Mouse (Mus musculus): ENCODE data around the gene Arl6ip6.

DNA sequence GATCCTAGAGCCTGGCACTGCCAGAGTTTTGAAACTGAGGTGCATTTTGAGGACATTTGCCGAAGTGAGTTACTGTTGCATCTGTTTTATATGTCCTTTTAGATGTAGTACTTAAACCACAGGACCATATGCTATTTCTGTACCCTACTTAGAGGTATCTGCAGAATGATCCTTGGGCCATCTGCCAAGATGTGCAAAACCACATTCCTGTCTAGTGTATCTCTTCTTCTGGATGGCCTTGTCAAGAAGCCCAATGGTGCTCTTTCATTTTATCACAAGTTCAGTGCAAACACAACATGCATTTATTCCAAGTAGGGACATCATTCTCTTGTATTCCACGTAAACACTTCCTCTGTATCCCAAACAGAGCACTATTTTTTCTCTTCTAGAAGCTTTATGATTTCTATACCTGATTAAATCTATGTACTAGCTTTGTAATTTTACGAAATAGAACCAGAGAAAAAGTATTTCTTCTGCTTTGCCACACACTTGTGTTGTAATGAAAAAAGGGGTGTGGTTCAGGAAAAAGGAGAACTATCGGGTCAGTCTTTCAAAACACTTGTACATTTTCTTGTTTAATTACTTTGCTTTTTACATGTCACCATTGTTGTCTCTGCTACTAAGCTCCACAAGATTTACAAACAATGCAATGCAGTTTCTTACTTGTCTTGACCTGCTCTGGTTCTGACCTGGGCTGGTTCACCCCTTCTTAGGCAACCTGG is 8.8 kb downstream of the Arl6ip6 start:
- no peak for TF ChIP-seq POLR2A (IDR thresholded peaks at IDR 0.05; ENCODE audit: insufficient read depth, low read length)
- TF ChIP-seq CTCF (IDR thresholded peaks at IDR 0.05; ENCODE audit: low read depth, low read length) = no peak
- no peak for TF ChIP-seq EP300 (IDR thresholded peaks at IDR 0.05; ENCODE audit: insufficient read depth, low read depth, low read length)

Measured in ES-Bruce4 (cell line).